Mouse (Mus musculus): ENCODE data around the gene Fcgr4.
"Not testable (repeated sequence)": the region's sequence is repeated elsewhere in the genome, so short reads cannot be mapped to it uniquely, and the experiment has no call there.

Fcgr4 gene

GRCm38 (mm10) chr1:171050774-171051173, 32.1 kb downstream of the Fcgr4 start:
- no peak for DNase-seq (ENCODE audit: low spot score in 2 of 2)

GRCm38 (mm10) chr1:171053305-171053704, 34.6 kb downstream of the Fcgr4 start:
- no peak for DNase-seq (ENCODE audit: low spot score in 2 of 2)

GRCm38 (mm10) chr1:171057253-171057652, 38.5 kb downstream of the Fcgr4 start:
- DNase-seq (ENCODE audit: low spot score in 2 of 2) = no peak

GRCm38 (mm10) chr1:171059203-171059602, 40.5 kb downstream of the Fcgr4 start:
- no peak for DNase-seq (ENCODE audit: low spot score in 2 of 2)

- no peak for DNase-seq (ENCODE audit: low spot score in 2 of 2)
Measured at GRCm38 (mm10) chr1:171060392-171060791, 41.7 kb downstream of the Fcgr4 start.

GRCm38 (mm10) chr1:171061566-171061965, 42.8 kb downstream of the Fcgr4 start:
- no peak for DNase-seq (ENCODE audit: low spot score in 2 of 2)

- peak; percentile 28 to 42 for DNase-seq (ENCODE audit: low spot score in 2 of 2)
Measured at GRCm38 (mm10) chr1:171063569-171064490, 45.1 kb downstream of the Fcgr4 start.

GRCm38 (mm10) chr1:171064491-171065242, 45.9 kb downstream of the Fcgr4 start, which contains the start of gene Fcgr3:
Gene Fcgr3 (minus strand): TSS chr1:171064935.
- DNase-seq (ENCODE audit: low spot score in 2 of 2) = peak; percentile 66 to 68

GRCm38 (mm10) chr1:171065243-171065587, 46.5 kb downstream of the Fcgr4 start:
- DNase-seq (ENCODE audit: low spot score in 2 of 2) = peak; percentile 45 to 54

GRCm38 (mm10) chr1:171065768-171066167, 47.0 kb downstream of the Fcgr4 start:
- peak; percentile 35 to 53 for DNase-seq (ENCODE audit: low spot score in 2 of 2)

GRCm38 (mm10) chr1:171066583-171066982, 47.9 kb downstream of the Fcgr4 start:
- DNase-seq (ENCODE audit: low spot score in 2 of 2) = not testable (repeated sequence)

GRCm38 (mm10) chr1:171067928-171068327, 49.2 kb downstream of the Fcgr4 start:
- DNase-seq (ENCODE audit: low spot score in 2 of 2) = not testable (repeated sequence)

GRCm38 (mm10) chr1:171069508-171069907, 50.8 kb downstream of the Fcgr4 start:
- peak; percentile 16 to 23 for DNase-seq (ENCODE audit: low spot score in 2 of 2)

- not testable (repeated sequence) for DNase-seq (ENCODE audit: low spot score in 2 of 2)
Measured at GRCm38 (mm10) chr1:171070879-171071278, 52.2 kb downstream of the Fcgr4 start.

GRCm38 (mm10) chr1:171071726-171072125, 53.0 kb downstream of the Fcgr4 start:
- not testable (repeated sequence) for DNase-seq (ENCODE audit: low spot score in 2 of 2)

- not testable (repeated sequence) for DNase-seq (ENCODE audit: low spot score in 2 of 2)
Measured at GRCm38 (mm10) chr1:171072217-171072616, 53.5 kb downstream of the Fcgr4 start.

- not testable (repeated sequence) for DNase-seq (ENCODE audit: low spot score in 2 of 2)
Measured at GRCm38 (mm10) chr1:171074283-171074682, 55.6 kb downstream of the Fcgr4 start.

- not testable (repeated sequence) for DNase-seq (ENCODE audit: low spot score in 2 of 2)
Measured at GRCm38 (mm10) chr1:171076176-171076575, 57.5 kb downstream of the Fcgr4 start.

GRCm38 (mm10) chr1:171077192-171077591, 58.5 kb downstream of the Fcgr4 start:
- DNase-seq (ENCODE audit: low spot score in 2 of 2) = not testable (repeated sequence)

- not testable (repeated sequence) for DNase-seq (ENCODE audit: low spot score in 2 of 2)
Measured at GRCm38 (mm10) chr1:171077955-171078354, 59.2 kb downstream of the Fcgr4 start.

GRCm38 (mm10) chr1:171078419-171078818, 59.7 kb downstream of the Fcgr4 start:
- DNase-seq (ENCODE audit: low spot score in 2 of 2) = not testable (repeated sequence)

GRCm38 (mm10) chr1:171079345-171079744, 60.6 kb downstream of the Fcgr4 start:
- DNase-seq (ENCODE audit: low spot score in 2 of 2) = not testable (repeated sequence)
